Mouse (Mus musculus) hindbrain, embryonic 13.5 days (tissue): Measurements from ENCODE around the gene Lhx4. TPM values are rescaled to one million over a fixed set of nuclear protein-coding genes. Genes with fewer than 3 reads are reported as not detected.
A peak's percentile ranks its signal among the peaks of the same experiment; 100 is the strongest.

ENCODE experiments used
- ATAC-seq: fragments of 200-750 bp; cut with Nextera tagmentation; 2 replicates; pipeline ENCODE4 v1.8.0; 2017; ENCODE audit warnings: moderate TSS enrichment; ENCODE audit not compliant: low FRiP score
- H3K27ac ChIP-seq: fragments of 300-500 bp; sonication (generic); 2 replicates; pipeline ENCODE4 v1.5.1; 2015; ENCODE audit warnings: inconsistent platforms, mild to moderate bottlenecking, moderate library complexity
- H3K27me3 ChIP-seq: fragments of 300-500 bp; sonication (generic); 2 replicates; pipeline ENCODE4 v1.6.1; 2015; ENCODE audit warnings: mild to moderate bottlenecking, inconsistent platforms
- H3K36me3 ChIP-seq: fragments of 300-500 bp; sonication (generic); 2 replicates; pipeline ENCODE4 v1.6.1; 2015; ENCODE audit warnings: mild to moderate bottlenecking, inconsistent platforms
- H3K4me1 ChIP-seq: fragments of 300-500 bp; sonication (generic); replicated peaks from 2 replicates; pipeline ENCODE4 v1.6.1; 2015; ENCODE audit warnings: inconsistent platforms
- H3K4me2 ChIP-seq: fragments of 300-500 bp; sonication (generic); 2 replicates; pipeline ENCODE4 v1.6.1; 2015; ENCODE audit warnings: inconsistent platforms, mild to moderate bottlenecking, moderate library complexity
- H3K4me3 ChIP-seq: fragments of 300-500 bp; sonication (generic); 2 replicates; pipeline ENCODE4 v1.5.1; 2015; ENCODE audit warnings: mild to moderate bottlenecking, inconsistent platforms
- H3K9ac ChIP-seq: fragments of 300-500 bp; sonication (generic); 2 replicates; pipeline ENCODE4 v1.6.1; 2015; ENCODE audit warnings: mild to moderate bottlenecking, inconsistent platforms
- H3K9me3 ChIP-seq: fragments of 300-500 bp; sonication (generic); 2 replicates; pipeline ENCODE4 v1.6.1; 2016; ENCODE audit warnings: inconsistent platforms
- WGBS: fragments of 180-500 bp; shearing (Covaris S2); methylation state at CpG from one replicate; pipeline ENCODE4 v1.1.7; 2015; 5-methylcytosine and 5-hydroxymethylcytosine counted together
- polyA plus RNA-seq: library from polyadenylated mRNA; unstranded; fragments of >200 nt; fragmentation: Nextera tagmentation; extraction: Ambion mirVana; gene quantifications from 2 replicates; pipeline ENCODE4 v1.2.1, GENCODE M21; 2015

The Lhx4 gene
- polyA plus RNA-seq, 1 experiment from 2014 or later, result 6.4 TPM

DNA sequence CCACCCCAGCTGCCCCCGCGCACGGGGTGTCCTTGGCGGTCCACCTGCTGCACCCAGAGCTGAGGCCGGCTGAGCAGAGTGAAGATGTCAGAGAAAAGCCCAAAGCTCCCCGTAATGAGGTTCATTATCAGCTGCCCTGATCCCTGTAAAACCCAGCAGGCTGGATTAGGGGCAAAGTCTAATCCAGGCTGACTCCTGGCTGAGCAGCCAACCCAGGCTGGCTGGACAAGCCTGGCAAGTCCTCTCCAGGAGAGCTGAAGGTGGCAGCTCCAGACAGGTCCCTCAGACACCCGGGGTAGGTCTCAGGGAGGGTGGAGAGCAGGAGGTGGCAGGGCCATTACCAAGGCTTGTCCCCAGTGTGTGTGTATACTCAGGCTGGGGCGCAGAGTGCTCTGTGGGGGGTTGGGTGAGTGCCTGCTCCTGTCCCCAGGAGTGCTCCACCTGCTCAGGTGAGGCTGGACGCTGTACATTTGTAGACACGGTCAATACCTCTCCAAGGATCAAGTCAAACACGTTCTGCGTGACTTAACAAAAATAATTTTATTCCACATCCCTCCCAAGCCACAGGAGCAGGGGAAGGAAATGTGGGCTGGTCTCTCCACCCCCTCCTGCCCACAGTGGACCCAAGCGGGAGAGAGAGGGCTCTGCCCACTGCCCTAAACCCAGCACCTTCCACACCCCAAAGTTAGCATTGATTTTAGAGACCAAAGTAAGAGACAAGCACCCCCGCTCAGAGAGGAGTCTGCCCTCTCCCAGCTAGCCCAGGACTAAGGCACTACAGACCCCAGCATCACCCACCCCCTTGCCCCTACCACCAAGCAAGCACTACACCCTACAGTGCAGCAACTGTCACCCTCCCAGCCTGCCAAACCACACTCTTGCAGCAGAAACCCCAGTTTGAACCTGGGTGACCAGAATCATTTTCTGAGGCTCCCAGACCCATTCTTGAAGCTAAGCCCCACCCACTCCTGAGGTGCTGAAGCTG, 26.4 kb upstream of the Lhx4 start:
- Histone ChIP-seq H3K4me2 (no peak overlapping the region), H3K9me3 (0 out of 2 replicates have a peak, but pooled peaks cover 5% of the 10 kb centered on the region), H3K36me3 (peaks cover 46% of the 10 kb centered on the region), H3K4me1 (peaks cover 5% of the 10 kb centered on the region; the same call in 1 of the 2 replicates), H3K27me3 (peaks cover 77% of the 10 kb centered on the region), H3K9ac (no peak overlapping the region; the same call in 1 of the 2 replicates), H3K27ac (no peak overlapping the region), H3K4me3 (no peak overlapping the region)
- ATAC-seq, result no peak
- 61% methylated on average over 14 of the region's 14 CpGs for WGBS

GRCm38 (mm10) chr1:155759167-155759566, 7.7 kb upstream of the Lhx4 start:
- peaks cover 70% of the 10 kb centered on the region for H3K27me3 ChIP-seq
- no peak overlapping the region for H3K4me3 ChIP-seq
- peak; percentile 90 for ATAC-seq
- H3K4me2 ChIP-seq, result no peak overlapping the region
- no peak overlapping the region for H3K27ac ChIP-seq
- H3K36me3 ChIP-seq, result no peaks in the 10 kb centered on the region
- H3K9ac ChIP-seq, result no peak overlapping the region
- H3K9me3 ChIP-seq, result no peaks in the 10 kb centered on the region
- peaks cover 2% of the 10 kb centered on the region; the same call in 1 of the 2 replicates for H3K4me1 ChIP-seq
- WGBS, result 19% methylated on average over 12 of the region's 12 CpGs

- Histone ChIP-seq H3K4me2 (no peak overlapping the region), H3K4me1 (peaks cover 2% of the 10 kb centered on the region; the same call in 1 of the 2 replicates), H3K4me3 (no peak overlapping the region), H3K9me3 (no peaks in the 10 kb centered on the region), H3K27ac (no peak overlapping the region), H3K9ac (no peak overlapping the region), H3K36me3 (no peaks in the 10 kb centered on the region), H3K27me3 (peaks cover 72% of the 10 kb centered on the region)
- WGBS, result 56% methylated on average over 4 of the region's 4 CpGs
- ATAC-seq, result no peak
Observed at GRCm38 (mm10) chr1:155758711-155759110, 7.2 kb upstream of the Lhx4 start.

- no peaks in the 10 kb centered on the region for H3K36me3 ChIP-seq
- 54% methylated on average over 7 of the region's 7 CpGs for WGBS
- H3K9ac ChIP-seq, result no peak overlapping the region
- no peak overlapping the region for H3K4me3 ChIP-seq
- ATAC-seq, result no peak
- no peaks in the 10 kb centered on the region for H3K9me3 ChIP-seq
- H3K4me1 ChIP-seq, result peaks cover 2% of the 10 kb centered on the region; the same call in 1 of the 2 replicates
- H3K27me3 ChIP-seq, result peaks cover 75% of the 10 kb centered on the region
- no peak overlapping the region for H3K4me2 ChIP-seq
- H3K27ac ChIP-seq, result no peak overlapping the region
Observed at GRCm38 (mm10) chr1:155757621-155758020, 6.1 kb upstream of the Lhx4 start.

DNA sequence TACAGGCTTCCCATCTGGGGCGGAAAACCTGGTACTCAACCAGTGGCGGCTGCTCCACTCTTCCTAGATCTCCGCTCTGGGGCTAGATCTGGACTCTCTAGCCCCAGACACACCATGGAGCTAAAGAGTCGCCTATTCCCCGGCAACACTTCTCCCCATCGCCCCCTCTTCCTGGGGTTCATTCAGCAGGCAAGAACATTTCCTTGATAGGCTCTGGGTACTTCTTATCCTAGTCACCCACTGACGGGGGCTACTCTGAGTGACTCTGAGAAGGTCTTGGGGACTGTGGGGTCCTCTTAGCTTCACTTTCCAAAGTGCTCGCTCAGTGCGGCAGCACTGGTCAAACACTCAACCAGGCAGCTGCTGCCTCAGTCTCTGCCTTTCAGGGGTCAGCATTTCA, 1.9 kb upstream of the Lhx4 start:
- 79% methylated on average over 9 of the region's 9 CpGs for WGBS

DNA sequence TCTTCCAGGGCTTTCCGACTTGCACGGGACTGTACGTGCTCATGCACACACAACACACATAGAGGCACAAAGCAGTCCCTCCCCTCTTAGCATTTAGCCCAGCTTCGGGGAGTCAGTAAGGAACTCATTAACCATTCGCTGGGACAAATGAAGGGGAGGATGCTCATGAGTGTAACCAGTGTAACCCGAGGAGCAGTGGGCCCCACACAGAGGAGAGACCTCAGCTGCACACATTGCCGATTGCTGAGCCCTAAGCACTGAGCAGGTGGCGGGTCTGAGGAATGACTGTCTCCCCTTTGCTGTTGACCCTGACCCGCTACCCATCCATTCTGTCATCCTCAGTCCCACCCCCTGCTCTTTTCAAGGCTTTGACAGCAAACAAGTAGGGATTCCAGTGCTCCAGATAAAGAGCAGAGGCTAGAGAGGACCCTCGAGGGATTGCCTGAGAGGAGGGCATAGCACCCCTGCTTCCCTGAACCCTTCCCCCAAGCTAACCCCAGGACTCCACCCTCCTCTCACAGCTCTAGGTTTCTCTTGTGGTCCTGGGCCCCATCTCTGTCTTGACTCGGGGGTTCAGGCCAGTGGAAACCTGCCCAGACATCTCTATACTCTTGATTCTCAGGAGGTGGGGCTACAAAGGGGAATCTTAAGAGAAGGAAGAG, 836 bp downstream of the Lhx4 start:
- no peaks in the 10 kb centered on the region for H3K36me3 ChIP-seq
- peaks cover 95% of the 10 kb centered on the region for H3K27me3 ChIP-seq
- no peak overlapping the region for H3K4me3 ChIP-seq
- no peak overlapping the region for H3K4me2 ChIP-seq
- 8% methylated on average over 11 of the region's 11 CpGs for WGBS
- no peak overlapping the region for H3K27ac ChIP-seq
- H3K9ac ChIP-seq, result no peak overlapping the region
- ATAC-seq, result no peak; the same call in 1 of the 2 replicates
- H3K4me1 ChIP-seq, result peaks cover 17% of the 10 kb centered on the region
- H3K9me3 ChIP-seq, result no peaks in the 10 kb centered on the region

More for the DNA sequence above, 1.9 kb upstream of the Lhx4 start:
- H3K27me3 ChIP-seq, result peaks cover 82% of the 10 kb centered on the region
- peaks cover 13% of the 10 kb centered on the region for H3K4me1 ChIP-seq
- ATAC-seq, result no peak
- no peak overlapping the region for H3K4me3 ChIP-seq
- H3K36me3 ChIP-seq, result no peaks in the 10 kb centered on the region
- H3K4me2 ChIP-seq, result no peak overlapping the region
- H3K27ac ChIP-seq, result no peak overlapping the region
- H3K9ac ChIP-seq, result no peak overlapping the region
- no peaks in the 10 kb centered on the region for H3K9me3 ChIP-seq

DNA sequence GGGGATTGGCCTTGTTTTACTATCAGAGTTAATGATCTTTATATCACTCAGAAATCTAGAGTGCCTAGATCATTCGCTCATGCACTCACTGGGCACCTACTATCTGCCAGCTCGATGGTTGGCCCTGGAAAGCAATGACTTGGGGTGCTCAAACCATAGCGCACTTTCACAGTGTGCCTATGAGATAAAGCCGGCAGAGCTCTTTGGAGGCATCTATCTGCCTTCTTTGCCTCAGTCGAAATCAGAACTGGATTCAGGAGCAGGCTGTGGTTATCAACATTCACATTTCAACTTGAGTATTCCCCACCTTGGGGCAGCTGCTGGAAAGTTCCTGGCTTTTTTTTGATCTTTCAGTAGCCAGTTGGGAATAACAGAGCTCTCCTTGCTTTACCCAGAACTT, 3.6 kb downstream of the Lhx4 start:
- no peak overlapping the region for H3K4me3 ChIP-seq
- H3K27me3 ChIP-seq, result peaks cover 93% of the 10 kb centered on the region

DNA sequence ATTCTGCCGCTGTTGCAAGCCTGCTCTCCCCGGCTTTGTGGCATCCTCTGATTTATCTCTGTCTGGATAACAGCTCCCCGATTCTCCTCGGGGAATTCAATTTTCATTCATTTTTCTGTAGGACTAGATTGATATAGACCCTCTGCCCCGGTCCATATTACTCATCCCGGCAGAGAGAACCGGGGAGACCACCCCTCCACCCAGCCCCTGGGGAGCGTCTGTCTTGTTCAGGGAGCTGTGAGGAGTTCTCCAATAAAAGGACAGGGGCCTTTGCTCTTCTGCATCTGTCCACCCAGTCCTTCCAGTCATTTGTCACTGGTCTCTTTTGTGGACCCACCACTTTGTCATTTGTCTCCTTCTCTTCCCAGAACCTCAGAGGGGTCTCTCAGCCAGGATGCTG, 4.5 kb downstream of the Lhx4 start:
- Histone ChIP-seq H3K36me3 (no peaks in the 10 kb centered on the region), H3K27me3 (peaks cover 93% of the 10 kb centered on the region), H3K4me1 (peaks cover 28% of the 10 kb centered on the region), H3K9me3 (no peaks in the 10 kb centered on the region), H3K27ac (no peak overlapping the region), H3K9ac (no peak overlapping the region), H3K4me2 (no peak overlapping the region), H3K4me3 (no peak overlapping the region)
- ATAC-seq, result no peak
- WGBS, result 8% methylated on average over 8 of the region's 8 CpGs

More for the DNA sequence above, 3.6 kb downstream of the Lhx4 start:
- H3K9ac ChIP-seq, result no peak overlapping the region
- peaks cover 19% of the 10 kb centered on the region for H3K4me1 ChIP-seq
- no peaks in the 10 kb centered on the region for H3K36me3 ChIP-seq
- no peak for ATAC-seq
- H3K27ac ChIP-seq, result no peak overlapping the region
- 78% methylated on average over 5 of the region's 5 CpGs for WGBS
- no peaks in the 10 kb centered on the region for H3K9me3 ChIP-seq
- H3K4me2 ChIP-seq, result no peak overlapping the region

- under 1% methylated on average over 81 of the region's 81 CpGs for WGBS
- H3K9me3 ChIP-seq, result no peaks in the 10 kb centered on the region
- H3K36me3 ChIP-seq, result no peaks in the 10 kb centered on the region
- peak overlapping the region; percentile 38 for H3K4me3 ChIP-seq
- H3K27ac ChIP-seq, result no peak overlapping the region; the same call in 1 of the 2 replicates
- peak overlapping the region; percentile 64 for H3K4me2 ChIP-seq
- H3K4me1 ChIP-seq, result peaks cover 33% of the 10 kb centered on the region
- peak overlapping the region; percentile 43; the same call in 1 of the 2 replicates for H3K9ac ChIP-seq
- H3K27me3 ChIP-seq, result peaks cover 93% of the 10 kb centered on the region
- peak; percentile 57 for ATAC-seq
Observed at GRCm38 (mm10) chr1:155742411-155743363, 8.8 kb downstream of the Lhx4 start.

DNA sequence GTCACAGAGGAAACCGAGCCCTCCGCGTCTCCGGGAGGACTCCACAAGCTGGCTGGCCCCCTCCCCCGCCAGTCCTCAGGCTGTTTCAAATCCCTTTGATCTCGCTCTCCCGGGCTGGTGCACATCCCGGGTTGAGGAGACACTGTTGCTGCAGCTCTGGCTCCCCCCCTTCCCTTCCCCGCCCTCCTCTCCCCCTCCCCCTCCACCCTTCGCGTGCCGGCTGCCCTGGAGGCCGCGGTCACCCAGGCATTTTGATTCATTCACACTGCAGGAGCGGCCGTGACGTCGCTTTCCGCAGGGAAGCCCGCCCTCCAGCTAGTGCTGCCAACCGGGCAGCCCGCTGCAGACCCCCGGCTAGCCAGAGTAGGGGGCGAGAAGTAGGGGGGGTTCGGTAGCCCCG, 9.5 kb downstream of the Lhx4 start:
- no peak overlapping the region for H3K27ac ChIP-seq
- no peaks in the 10 kb centered on the region for H3K36me3 ChIP-seq
- H3K27me3 ChIP-seq, result peaks cover 93% of the 10 kb centered on the region
- peak; percentile 71 for ATAC-seq
- H3K9ac ChIP-seq, result 0 out of 2 replicates have a peak overlapping the region, but pooled peaks have one; percentile 49
- H3K4me2 ChIP-seq, result peak overlapping the region; percentile 64
- H3K4me3 ChIP-seq, result peak overlapping the region; percentile 38
- peaks cover 35% of the 10 kb centered on the region for H3K4me1 ChIP-seq
- WGBS, result under 1% methylated on average over 25 of the region's 26 CpGs
- H3K9me3 ChIP-seq, result no peaks in the 10 kb centered on the region

DNA sequence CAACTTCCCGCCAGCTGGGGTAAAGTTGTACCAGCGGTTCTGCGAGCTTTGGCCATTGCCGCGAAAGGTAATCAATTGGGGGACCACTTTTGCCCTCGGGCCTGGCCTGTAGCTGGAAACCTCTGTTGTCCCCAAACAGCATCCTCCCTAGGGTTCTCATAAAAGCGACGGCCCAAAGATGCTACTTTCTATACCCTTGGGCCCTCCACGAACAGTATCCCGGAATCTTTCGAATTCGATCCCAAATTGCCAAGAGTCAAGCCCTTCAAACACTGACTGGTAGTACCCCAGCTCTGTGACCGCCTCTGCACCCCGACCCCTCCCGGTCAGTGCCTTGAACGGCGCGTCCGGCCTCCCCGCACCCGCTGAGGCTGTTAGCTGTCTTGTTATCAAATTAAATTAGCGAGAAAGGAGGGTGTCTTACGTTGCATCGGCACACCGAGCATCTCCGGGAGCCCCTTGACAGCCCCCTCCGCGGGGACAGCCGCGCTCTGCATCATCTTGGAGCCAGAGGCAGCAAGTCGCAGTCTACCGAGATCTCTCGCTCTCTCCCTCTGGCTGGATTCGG, 10.0 kb downstream of the Lhx4 start:
- Histone ChIP-seq H3K4me1 (peaks cover 31% of the 10 kb centered on the region), H3K4me2 (peak overlapping the region; percentile 64), H3K27me3 (peaks cover 93% of the 10 kb centered on the region), H3K36me3 (no peaks in the 10 kb centered on the region), H3K9me3 (no peaks in the 10 kb centered on the region), H3K9ac (peak overlapping the region; percentile 49; the same call in 1 of the 2 replicates), H3K4me3 (peak overlapping the region; percentile 38), H3K27ac (no peak overlapping the region)
- under 1% methylated on average over 34 of the region's 34 CpGs for WGBS
- ATAC-seq, result peak; percentile 14; the same call in 1 of the 2 replicates
